Mouse (Mus musculus) adrenal gland, adult 8-10 months (tissue): ENCODE results near the gene Tespa1. TPM values are rescaled to one million over a fixed set of nuclear protein-coding genes. Genes with fewer than 3 reads are reported as not detected.
"Not testable (repeated sequence)": the region's sequence is repeated elsewhere in the genome, so short reads cannot be mapped to it uniquely, and the experiment has no call there.

Experiments used
- DNase-seq: peaks from one replicate; pipeline ENCODE4 v3.0.0; 2022
- total RNA-seq, 4 experiments: library from RNA; stranded (reverse); gene quantifications; 2 replicates each; pipeline ENCODE4 v1.2.4; 2022

Gene Tespa1
- total RNA-seq, 4 experiments from 2014 or later, result 0.46 to 0.91 (median 0.80) TPM; not detected in 1

GRCm38 (mm10) chr10:130363438-130364164 is 40.9 kb downstream of the Tespa1 start:
- DNase-seq, result no peak

GRCm38 (mm10) chr10:130364766-130365165 is 42.1 kb downstream of the Tespa1 start:
- DNase-seq, result no peak

GRCm38 (mm10) chr10:130368384-130368783 is 45.7 kb downstream of the Tespa1 start:
- DNase-seq, result no peak

GRCm38 (mm10) chr10:130370005-130370682 is 47.5 kb downstream of the Tespa1 start:
- DNase-seq, result no peak

GRCm38 (mm10) chr10:130371644-130372043 is 49.0 kb downstream of the Tespa1 start:
- DNase-seq, result no peak

GRCm38 (mm10) chr10:130372491-130373173 is 50.0 kb downstream of the Tespa1 start:
- no peak for DNase-seq

GRCm38 (mm10) chr10:130375145-130375544 is 52.5 kb downstream of the Tespa1 start:
- no peak for DNase-seq

- DNase-seq, result no peak
Measured at GRCm38 (mm10) chr10:130394232-130394631, 71.6 kb downstream of the Tespa1 start, which contains the start of gene Vmn2r84. Vmn2r84 (minus strand) TSS chr10:130394332.

GRCm38 (mm10) chr10:130412167-130412698 is 89.6 kb downstream of the Tespa1 start:
- not testable (repeated sequence) for DNase-seq

Other genes with a start within 250 kb of the Tespa1 start
- not detected for gene Olfr823, start 207.5 kb upstream of the Tespa1 start, total RNA-seq
- not detected for gene Olfr824, start 192.9 kb upstream of the Tespa1 start, total RNA-seq
- gene Olfr825, start 156.1 kb upstream of the Tespa1 start, total RNA-seq, result not detected
- not detected for gene Olfr826, start 138.7 kb upstream of the Tespa1 start, total RNA-seq
- gene Olfr827, start 108.5 kb upstream of the Tespa1 start, total RNA-seq, result not detected
- 1 to 10 TPM in 3 of 4 experiments, under 1 TPM in 1; 0.45 to 2.2 (median 1.4) TPM for gene Neurod4, start 42.6 kb upstream of the Tespa1 start, total RNA-seq
- not detected for gene Vmn2r84, start 71.5 kb downstream of the Tespa1 start, total RNA-seq
- not detected for gene Vmn2r85, start 106.8 kb downstream of the Tespa1 start, total RNA-seq
- gene Vmn2r86, start 133.2 kb downstream of the Tespa1 start, total RNA-seq, result under 1 TPM in 1 of 4 experiments, not detected in 3; 0.03 TPM
- gene Vmn2r87, start 174.5 kb downstream of the Tespa1 start, total RNA-seq, result not detected